Comparison of ENCODE assay signal across 10 mouse cellular contexts in genomic region chr5:151108291-151108897, GRCm38 (mm10).
DNase-seq lines count a peak whose midpoint lies in the region; ATAC-seq and TF ChIP-seq lines count a peak whose summit lies in the region.
"Had no signal": no experiment of that assay in that cellular context is flagged by ENCODE, and none has a peak within 500 bp of the region (broad histone marks: within the 10 kb centered on the region; RNA-seq: fewer than 3 reads in every experiment).

No protein-coding gene starts in this region.

- H3K4me3 ChIP-seq in kidney, adult 2 months (ENCODE audit: insufficient read depth, low read depth, low read length) = peak overlapping the region; percentile 51
- no peak overlapping the region for H3K4me3 ChIP-seq in embryonic facial prominence, embryonic 10.5 days

- H3K27ac ChIP-seq in kidney, adult 2 months (ENCODE audit: insufficient read depth, low read depth, low read length) = peak overlapping the region; percentile 85
- peak overlapping the region; percentile 42 for H3K27ac ChIP-seq in embryonic facial prominence, embryonic 10.5 days (replicated peaks)

- peaks cover 26% of the 10 kb centered on the region for H3K4me1 ChIP-seq in kidney, adult 2 months (ENCODE audit: control insufficient read depth, insufficient read depth, low read length)
- H3K4me1 ChIP-seq in embryonic facial prominence, embryonic 10.5 days = peaks cover 33% of the 10 kb centered on the region

- no peaks in the 10 kb centered on the region for H3K9me3 ChIP-seq in embryonic facial prominence, embryonic 10.5 days

- whole genome bisulfite sequencing in kidney, adult 2 months = 31% methylated on average over 19 of the region's 19 CpGs
- WGBS in embryonic facial prominence, embryonic 10.5 days = 72% methylated on average over 19 of the region's 19 CpGs

- no peaks in the 10 kb centered on the region for H3K36me3 ChIP-seq in kidney, adult 2 months (ENCODE audit: control insufficient read depth, insufficient read depth, low read length)
- H3K36me3 ChIP-seq in embryonic facial prominence, embryonic 10.5 days (replicated peaks) = no peaks in the 10 kb centered on the region

- peak; percentile 51 to 52 for ATAC-seq in hematopoietic stem cell, adult 5-6 weeks (replicated peaks in 1 of 2; ENCODE audit: insufficient read depth in 1 of 2, low FRiP score in 2 of 2, low TSS enrichment in 1 of 2, low read depth in 1 of 2, poor library complexity in 2 of 2, severe bottlenecking in 2 of 2)

- no peak for TF ChIP-seq POLR2A in kidney, adult 2 months (IDR thresholded peaks at IDR 0.05; ENCODE audit: low read depth, low read length)

- DNase-seq in kidney, adult 2 months = peak; percentile 50
- DNase-seq in kidney, adult 18-20 months = no peak
- no peak for DNase-seq in embryonic facial prominence, embryonic 10.5 days (ENCODE audit: low spot score)
- DNase-seq in lung, postnatal 10 days = peak; percentile 32
- DNase-seq in urinary bladder, adult 2 months (ENCODE audit: low spot score) = no peak
- no peak for DNase-seq in cerebellum, adult 11 months
- no peak for DNase-seq in layer of hippocampus, adult 11-12 months (ENCODE audit: low spot score)
- DNase-seq: left cerebral cortex, postnatal 4 days; thymus, postnatal 14 days had no signal

- H3K27me3 ChIP-seq in kidney, adult 2 months (replicated peaks; ENCODE audit: control insufficient read depth, insufficient read depth, low read length) = no peaks in the 10 kb centered on the region
- no peaks in the 10 kb centered on the region for H3K27me3 ChIP-seq in embryonic facial prominence, embryonic 10.5 days (replicated peaks; ENCODE audit: low read depth, poor library complexity, severe bottlenecking)

- TF ChIP-seq CTCF in kidney, adult 2 months (conservative IDR thresholded peaks at IDR 0.05; ENCODE audit: insufficient read depth, insufficient read length, low read depth, low read length) = no peak

Comparison
In these comparisons a context has a peak if more than half of its experiments do, and no peak if none do; other contexts are left out.
1. DNase-seq: peak in kidney, adult 2 months (single experiment) and lung, postnatal 10 days (single experiment); none in kidney, adult 18-20 months (single experiment), embryonic facial prominence, embryonic 10.5 days (single experiment), urinary bladder, adult 2 months (single experiment), cerebellum, adult 11 months (single experiment) and layer of hippocampus, adult 11-12 months (single experiment).